Mouse (Mus musculus) G1E (cell line): ENCODE data around the gene Timm13.

ENCODE experiments used
- CTCF ChIP-seq: IDR thresholded peaks from 2 replicates; pipeline ENCODE4 v1.5.1; 2012; ENCODE audit warnings: low read depth, low read length, inconsistent platforms, mixed read lengths
- GATA1 ChIP-seq: IDR thresholded peaks from 2 replicates; pipeline ENCODE4 v1.6.1; 2012; ENCODE audit warnings: borderline replicate concordance, low read length, inconsistent platforms, mixed read lengths
- TAL1 ChIP-seq: conservative IDR thresholded peaks from 2 replicates; pipeline ENCODE4 v1.6.1; 2012; ENCODE audit warnings: low read depth, low read length, inconsistent platforms, mixed read lengths

DNA sequence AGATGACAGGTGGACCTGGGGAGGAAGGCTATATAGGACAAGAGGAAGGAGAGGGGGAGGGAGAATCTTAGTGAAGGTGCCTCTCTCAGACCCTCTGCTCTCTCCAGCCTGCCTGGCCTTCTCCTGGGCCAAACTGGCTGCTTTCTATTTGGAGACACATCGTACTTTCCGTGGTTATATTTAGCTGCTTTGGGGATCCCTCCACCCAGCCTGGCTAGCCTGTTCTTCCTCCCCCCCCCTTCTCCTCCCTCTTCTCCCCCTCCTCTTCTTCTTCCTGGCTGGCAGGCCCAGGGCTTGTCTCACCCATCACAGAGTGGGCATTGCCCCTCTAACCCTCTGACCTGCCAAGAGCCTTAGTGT is 40.2 kb upstream of the Timm13 start:
- TF ChIP-seq CTCF, result no peak
- no peak for TF ChIP-seq GATA1
- no peak for TF ChIP-seq TAL1
